Mouse (Mus musculus) C2C12 (cell line): ENCODE data around the gene Eef1a2. TPM values are rescaled to one million over a fixed set of nuclear protein-coding genes. Genes with fewer than 3 reads are reported as not detected.

Source experiments
- H3K27me3 ChIP-seq: one replicate; pipeline ENCODE4 v1.6.1; 2011; ENCODE audit not compliant: control insufficient read depth, insufficient read depth, insufficient read length
- H3K36me3 ChIP-seq: one replicate; pipeline ENCODE4 v1.6.1; 2011; ENCODE audit not compliant: control insufficient read depth, insufficient read depth
- H3K4me3 ChIP-seq: one replicate; pipeline ENCODE4 v1.5.1; 2011; ENCODE audit warnings: mild to moderate bottlenecking, control low read depth; ENCODE audit not compliant: poor library complexity, insufficient read depth, severe bottlenecking
- H3K79me2 ChIP-seq: one replicate; pipeline ENCODE4 v1.6.1; 2011; ENCODE audit not compliant: control insufficient read depth, insufficient read depth
- H3K79me3 ChIP-seq: one replicate; pipeline ENCODE4 v1.6.1; 2011; ENCODE audit warnings: low read depth, control low read depth
- H3ac ChIP-seq: one replicate; pipeline ENCODE3; 2011; ENCODE audit warnings: low read depth; ENCODE audit not compliant: control insufficient read depth, insufficient read length
- CEBPB ChIP-seq: IDR thresholded peaks from one replicate; pipeline ENCODE4 v1.6.1; 2011; ENCODE audit warnings: low read depth, mild to moderate bottlenecking, control low read depth, moderate library complexity
- CTCF ChIP-seq: IDR thresholded peaks from one replicate; pipeline ENCODE4 v1.5.1; 2011; ENCODE audit not compliant: control insufficient read depth, insufficient read depth, insufficient read length
- FOSL1 ChIP-seq: IDR thresholded peaks from one replicate; pipeline ENCODE4 v1.8.0; 2011; ENCODE audit warnings: mild to moderate bottlenecking, low read length; ENCODE audit not compliant: poor library complexity, insufficient read depth, severe bottlenecking
- MAX ChIP-seq: IDR thresholded peaks from one replicate; pipeline ENCODE4 v1.6.1; 2011; ENCODE audit warnings: mild to moderate bottlenecking, control low read depth
- MYOD1 ChIP-seq: IDR thresholded peaks from one replicate; pipeline ENCODE4 v1.6.1; 2011; ENCODE audit warnings: low read depth; ENCODE audit not compliant: control insufficient read depth, insufficient read length
- MYOG ChIP-seq: IDR thresholded peaks from one replicate; pipeline ENCODE4 v1.6.1; 2011; ENCODE audit not compliant: control insufficient read depth, insufficient read length; ENCODE audit errors: extremely low read depth
- USF1 ChIP-seq: IDR thresholded peaks from one replicate; pipeline ENCODE4 v1.6.1; 2011; ENCODE audit warnings: low read depth, mild to moderate bottlenecking, control low read depth, moderate library complexity
- polyA plus RNA-seq: library from polyadenylated mRNA; unstranded; fragments of >200 nt; fragmentation: generic; extraction: Trizol; gene quantifications from one replicate; pipeline ENCODE4 v1.2.1, GENCODE M21; 2012; ENCODE audit warnings: missing spikeins

Gene Eef1a2
- polyA plus RNA-seq, 1 experiment, result 0.02 TPM

DNA sequence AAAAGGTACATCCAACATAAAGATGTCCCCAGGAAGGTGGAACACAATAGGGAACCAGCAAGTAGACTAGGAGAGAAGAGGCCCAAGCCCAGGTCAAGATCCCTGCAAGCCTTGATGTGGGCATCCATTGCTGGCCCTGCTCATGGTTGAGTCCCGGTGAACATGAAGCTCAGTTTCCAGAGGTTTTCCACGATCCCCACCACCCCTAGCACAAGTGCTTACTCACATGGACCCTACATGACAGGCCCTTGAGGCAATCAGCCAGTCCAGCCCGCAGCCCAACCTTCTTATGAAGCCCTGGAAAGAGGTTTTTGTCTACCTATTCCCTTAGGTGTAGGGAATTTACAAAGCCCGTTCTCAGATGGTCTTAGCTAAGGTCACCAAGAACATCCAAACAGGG, 366 bp upstream of the Eef1a2 start:
- H3K27me3 ChIP-seq, result peaks cover 63% of the 10 kb centered on the region
- no peak for TF ChIP-seq MYOD1
- TF ChIP-seq CEBPB, result no peak
- no peak for TF ChIP-seq FOSL1
- TF ChIP-seq MYOG, result no peak
- no peaks in the 10 kb centered on the region for H3K79me3 ChIP-seq
- no peaks in the 10 kb centered on the region for H3K36me3 ChIP-seq
- no peaks in the 10 kb centered on the region for H3K79me2 ChIP-seq
- no peak overlapping the region for H3ac ChIP-seq
- H3K4me3 ChIP-seq, result no peak overlapping the region

DNA sequence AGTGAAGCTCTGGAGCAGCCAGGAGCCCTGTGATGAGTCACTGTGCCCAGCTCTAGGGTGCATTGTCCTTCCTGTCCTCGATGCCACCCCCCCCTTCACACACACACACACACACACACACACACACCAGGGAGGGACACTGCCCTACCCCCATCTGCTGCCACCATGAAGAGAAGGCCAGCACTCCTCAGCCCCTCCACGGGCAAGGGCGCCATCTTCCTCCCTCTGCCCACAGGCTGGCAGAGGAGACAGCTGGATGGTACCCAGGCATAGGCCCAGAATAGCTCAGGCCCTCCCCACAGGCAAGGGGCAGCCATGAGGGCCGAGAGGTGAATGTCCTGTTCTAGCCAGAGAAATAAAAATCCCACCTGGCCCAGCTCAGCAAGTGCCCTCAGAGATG, 1.0 kb downstream of the Eef1a2 start:
- no peak overlapping the region for H3K4me3 ChIP-seq
- no peak overlapping the region for H3ac ChIP-seq
- H3K36me3 ChIP-seq, result no peaks in the 10 kb centered on the region
- H3K79me2 ChIP-seq, result no peaks in the 10 kb centered on the region
- no peaks in the 10 kb centered on the region for H3K79me3 ChIP-seq
- H3K27me3 ChIP-seq, result peaks cover 61% of the 10 kb centered on the region
- no peak for TF ChIP-seq USF1
- TF ChIP-seq MAX, result no peak
- TF ChIP-seq MYOG, result no peak
- TF ChIP-seq MYOD1, result no peak
- no peak for TF ChIP-seq CEBPB
- no peak for TF ChIP-seq FOSL1
- no peak for TF ChIP-seq CTCF

DNA sequence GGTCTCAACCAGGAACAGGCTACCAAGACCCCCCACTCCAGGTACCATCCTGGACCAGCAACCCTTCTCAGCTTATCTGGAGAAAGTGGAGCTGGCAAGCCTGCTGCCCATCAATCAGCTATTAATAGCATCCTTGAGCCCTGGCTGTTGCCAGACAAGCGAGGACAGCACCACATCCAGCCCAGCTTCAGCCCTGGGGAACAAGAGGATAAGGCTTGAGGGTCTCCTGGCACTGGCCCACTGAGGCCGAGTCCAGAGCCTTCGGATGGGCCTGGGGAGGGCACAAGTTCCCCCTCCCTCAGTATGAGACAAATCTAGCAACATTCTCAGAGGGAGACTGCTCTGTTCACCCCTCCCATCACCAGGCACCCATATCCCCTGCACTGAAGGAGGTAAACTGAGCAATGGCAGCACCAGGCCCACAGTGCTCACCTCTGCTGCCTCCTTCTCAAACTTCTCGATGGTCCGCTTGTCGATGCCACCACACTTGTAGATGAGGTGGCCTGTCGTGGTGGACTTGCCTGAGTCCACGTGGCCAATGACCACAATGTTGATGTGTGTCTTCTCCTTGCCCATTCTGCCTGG, 1.9 kb downstream of the Eef1a2 start:
- Histone ChIP-seq H3K79me2 (no peaks in the 10 kb centered on the region), H3K79me3 (no peaks in the 10 kb centered on the region), H3ac (no peak overlapping the region), H3K27me3 (peaks cover 68% of the 10 kb centered on the region), H3K36me3 (no peaks in the 10 kb centered on the region), H3K4me3 (no peak overlapping the region)
- no peak for TF ChIP-seq MYOD1
- no peak for TF ChIP-seq MAX
- no peak for TF ChIP-seq USF1
- TF ChIP-seq MYOG, result no peak
- TF ChIP-seq CEBPB, result no peak
- TF ChIP-seq CTCF, result no peak

DNA sequence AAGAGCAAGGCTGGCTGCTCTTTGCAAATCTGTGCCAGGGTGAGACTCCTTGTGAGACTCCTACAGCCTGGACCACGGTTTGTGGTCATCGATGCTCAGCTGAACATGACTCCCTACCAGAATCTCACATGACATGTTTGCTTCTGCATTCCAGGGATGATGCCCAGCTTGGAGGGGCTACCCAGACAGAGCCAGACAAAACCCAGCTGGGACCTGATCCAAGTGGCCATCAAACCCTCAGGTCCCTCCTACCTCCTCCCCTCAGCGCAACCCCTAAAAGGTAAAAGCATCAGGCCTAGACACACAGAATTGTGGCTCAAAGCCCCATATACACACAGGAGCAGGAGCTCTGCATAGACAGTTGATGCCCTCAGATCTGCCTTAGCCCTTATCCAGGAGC, 2.5 kb downstream of the Eef1a2 start:
- TF ChIP-seq MYOD1 (no peak), USF1 (no peak), CEBPB (no peak)
- H3K27me3 ChIP-seq, result peaks cover 70% of the 10 kb centered on the region
- no peaks in the 10 kb centered on the region for H3K79me2 ChIP-seq
- H3K79me3 ChIP-seq, result no peaks in the 10 kb centered on the region
- H3K36me3 ChIP-seq, result no peaks in the 10 kb centered on the region
- H3ac ChIP-seq, result no peak overlapping the region
- no peak overlapping the region for H3K4me3 ChIP-seq

DNA sequence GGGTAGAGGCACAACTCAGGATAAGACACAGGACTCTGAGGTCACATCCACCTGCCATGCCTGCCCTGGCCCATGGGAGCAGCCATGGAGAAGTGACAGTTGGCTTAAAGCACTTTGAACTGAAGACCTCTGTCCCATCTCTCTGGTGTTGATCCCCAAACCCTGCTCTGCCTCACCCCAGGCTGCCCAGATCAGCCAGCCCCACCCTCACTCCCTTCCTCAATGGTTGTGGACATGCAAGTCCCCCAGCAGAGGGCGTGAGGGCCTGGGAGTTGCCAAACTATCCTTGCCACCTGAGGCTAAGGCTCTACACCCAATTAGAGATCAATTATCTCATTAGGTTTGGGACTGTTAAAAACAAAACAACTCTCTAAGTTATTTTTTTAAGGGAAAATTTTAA, 3.0 kb downstream of the Eef1a2 start:
- Histone ChIP-seq H3ac (no peak overlapping the region), H3K79me3 (no peaks in the 10 kb centered on the region), H3K79me2 (no peaks in the 10 kb centered on the region), H3K36me3 (no peaks in the 10 kb centered on the region), H3K27me3 (peaks cover 68% of the 10 kb centered on the region), H3K4me3 (no peak overlapping the region)
- TF ChIP-seq FOSL1, result no peak
- no peak for TF ChIP-seq USF1
- TF ChIP-seq MYOD1, result no peak
- no peak for TF ChIP-seq MYOG
- TF ChIP-seq CEBPB, result no peak
- TF ChIP-seq CTCF, result no peak
- no peak for TF ChIP-seq MAX

DNA sequence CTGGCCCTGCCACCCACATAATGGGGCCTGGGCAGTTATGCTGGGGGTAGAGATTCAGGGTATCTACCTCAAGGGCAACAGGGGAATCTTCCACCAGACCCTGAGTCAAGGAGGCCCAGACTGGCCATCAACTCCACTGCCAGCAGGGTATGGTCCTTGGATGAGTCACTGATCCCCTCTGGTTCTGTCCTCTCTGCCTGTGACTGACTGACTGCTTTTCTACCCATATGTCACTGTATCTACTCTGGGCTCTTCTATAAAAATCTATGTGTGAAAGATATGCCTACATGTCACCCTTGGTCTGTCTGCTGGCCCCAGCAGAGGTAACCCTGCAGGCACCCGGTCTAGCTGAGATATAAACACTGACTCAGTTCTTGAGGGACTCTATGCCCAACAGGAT, 3.7 kb downstream of the Eef1a2 start:
- no peaks in the 10 kb centered on the region for H3K36me3 ChIP-seq
- no peak for TF ChIP-seq USF1
- TF ChIP-seq MYOD1, result no peak
- no peak for TF ChIP-seq CEBPB
- no peak for TF ChIP-seq MAX
- peaks cover 74% of the 10 kb centered on the region for H3K27me3 ChIP-seq

More for the DNA sequence above, 3.7 kb downstream of the Eef1a2 start:
- Histone ChIP-seq H3K4me3 (no peak overlapping the region), H3K79me2 (no peaks in the 10 kb centered on the region), H3ac (no peak overlapping the region), H3K79me3 (no peaks in the 10 kb centered on the region)
